Mouse (Mus musculus) myocyte (in vitro differentiated cells): Measurements from ENCODE around the gene Myog.

Experiments
- MYOG ChIP-seq, 3 experiments: IDR thresholded peaks; one replicate each; pipeline ENCODE4 v1.6.1; 2011; ENCODE audit warnings: control low read depth in 2 of 3, low read depth in 2 of 3, mild to moderate bottlenecking in 2 of 3; ENCODE audit not compliant: insufficient read length in 2 of 3, control insufficient read depth in 1 of 3, insufficient read depth in 1 of 3
- REST ChIP-seq: IDR thresholded peaks from one replicate; pipeline ENCODE4 v1.6.1; 2011; ENCODE audit warnings: mild to moderate bottlenecking, control low read depth, moderate library complexity; ENCODE audit not compliant: insufficient read depth, insufficient read length

- TF ChIP-seq REST (no peak), MYOG (IDR thresholded peaks at IDR 0.05; ENCODE audit: control insufficient read depth in 1 of 3, insufficient read depth in 1 of 3, insufficient read length in 2 of 3, low read depth in 2 of 3) (peak in 1 of 3 experiments; percentile 20)
Observed at GRCm38 (mm10) chr1:134273493-134274395, 16.0 kb upstream of the Myog start.
